Mouse (Mus musculus) forebrain, embryonic 11.5 days (tissue): Measurements from ENCODE around the gene Col4a3bp. TPM values are rescaled to one million over a fixed set of nuclear protein-coding genes. Genes with fewer than 3 reads are reported as not detected.

Source experiments
- ATAC-seq: fragments of 200-750 bp; cut with Nextera tagmentation; replicated peaks from 2 replicates; pipeline ENCODE4 v1.8.0; 2017; ENCODE audit warnings: moderate TSS enrichment; ENCODE audit not compliant: low FRiP score
- DNase-seq: peaks from one replicate; pipeline ENCODE4 v3.0.0-alpha.2; 2017; ENCODE audit warnings: low spot score
- H3K27ac ChIP-seq: fragments of 300-500 bp; sonication (generic); 2 replicates; pipeline ENCODE4 v1.5.1; 2014; ENCODE audit warnings: low read depth, low read length
- H3K27me3 ChIP-seq: fragments of 300-500 bp; sonication (generic); 2 replicates; pipeline ENCODE4 v1.6.1; 2014; ENCODE audit warnings: mild to moderate bottlenecking, low read length, mixed read lengths; ENCODE audit not compliant: control insufficient read depth, insufficient read depth
- H3K36me3 ChIP-seq: fragments of 300-500 bp; sonication (generic); 2 replicates; pipeline ENCODE4 v1.6.1; 2014; ENCODE audit warnings: mild to moderate bottlenecking, low read length, moderate library complexity, mixed read lengths; ENCODE audit not compliant: control insufficient read depth, insufficient read depth
- H3K4me1 ChIP-seq: fragments of 300-500 bp; sonication (generic); replicated peaks from 2 replicates; pipeline ENCODE4 v1.6.1; 2014; ENCODE audit warnings: low read length, mixed read lengths; ENCODE audit not compliant: control insufficient read depth, insufficient read depth
- H3K4me2 ChIP-seq: fragments of 300-500 bp; sonication (generic); 2 replicates; pipeline ENCODE4 v1.6.1; 2014; ENCODE audit warnings: low read depth, mild to moderate bottlenecking, low read length, moderate library complexity, mixed read lengths; ENCODE audit not compliant: severe bottlenecking
- H3K4me3 ChIP-seq: fragments of 300-500 bp; sonication (generic); 2 replicates; pipeline ENCODE4 v1.5.1; 2014; ENCODE audit warnings: low read depth, low read length
- H3K9ac ChIP-seq: fragments of 300-500 bp; sonication (generic); 2 replicates; pipeline ENCODE4 v1.6.1; 2014; ENCODE audit warnings: low read length
- H3K9me3 ChIP-seq: fragments of 300-500 bp; sonication (generic); 2 replicates; pipeline ENCODE4 v1.6.1; 2016; ENCODE audit warnings: low read length, mixed read lengths; ENCODE audit not compliant: control insufficient read depth
- WGBS: fragments of 180-500 bp; shearing (Covaris S2); extraction: QIAGEN DNeasy Blood & Tissue Kit; methylation state at CpG from one replicate; pipeline ENCODE4 v1.1.7; 2014; 5-methylcytosine and 5-hydroxymethylcytosine counted together
- polyA plus RNA-seq: library from polyadenylated mRNA; unstranded; fragments of >200 nt; fragmentation: Nextera tagmentation; extraction: Ambion mirVana; gene quantifications from 2 replicates; pipeline ENCODE4 v1.2.1, GENCODE M21; 2014

The Col4a3bp gene
- polyA plus RNA-seq, 1 experiment from 2014 or later: 8.0 TPM

DNA sequence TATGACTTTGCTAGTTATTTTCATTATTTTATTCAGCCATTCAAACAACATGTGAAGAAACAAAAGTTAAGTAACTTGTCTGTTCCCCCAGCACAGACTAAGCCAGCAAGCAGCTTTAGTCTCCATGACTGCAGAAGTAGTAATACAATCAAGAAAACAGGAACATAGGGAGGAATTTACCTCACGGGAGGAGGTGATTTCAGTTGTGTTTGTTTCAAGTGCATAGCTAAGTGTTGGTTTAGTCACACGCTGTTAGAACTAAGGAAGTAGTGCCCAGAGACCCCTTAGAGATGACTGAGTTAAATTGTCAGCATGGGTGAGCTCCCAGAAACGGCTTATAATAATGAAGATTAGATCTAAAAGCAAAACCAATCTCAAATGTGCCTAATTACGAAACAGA, 5.5 kb downstream of the Col4a3bp start:
- ATAC-seq: no peak
- no peaks in the 10 kb centered on the region for H3K4me1 ChIP-seq
- 71% methylated on average over 4 of the region's 4 CpGs for WGBS
- no peaks in the 10 kb centered on the region for H3K36me3 ChIP-seq
- no peaks in the 10 kb centered on the region for H3K27me3 ChIP-seq
- no peak for DNase-seq
- no peak overlapping the region for H3K4me3 ChIP-seq
- no peaks in the 10 kb centered on the region for H3K9me3 ChIP-seq
- H3K4me2 ChIP-seq: no peak overlapping the region
- no peak overlapping the region for H3K9ac ChIP-seq
- H3K27ac ChIP-seq: no peak overlapping the region

DNA sequence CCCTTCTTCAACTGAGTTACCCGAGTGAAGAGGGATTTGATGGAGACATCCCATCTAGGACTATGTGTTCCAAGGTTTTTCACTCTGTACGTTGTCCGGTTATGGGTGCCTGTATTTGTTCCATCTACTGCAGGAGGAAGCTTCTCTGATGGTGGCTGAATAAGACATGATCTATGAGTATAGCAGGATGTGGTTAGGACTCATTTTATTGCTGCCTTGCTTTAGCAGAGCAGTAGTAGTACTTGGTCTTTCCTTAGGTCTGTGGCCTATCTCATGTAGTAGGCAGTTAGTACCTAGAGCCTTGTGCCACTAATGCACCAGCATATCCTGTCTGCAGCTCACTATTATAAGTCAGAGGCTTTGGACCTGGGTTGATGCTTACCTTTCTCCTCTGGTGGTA, 12.7 kb downstream of the Col4a3bp start:
- Histone ChIP-seq H3K4me3 (no peak overlapping the region), H3K27me3 (no peaks in the 10 kb centered on the region), H3K4me2 (no peak overlapping the region), H3K4me1 (no peaks in the 10 kb centered on the region), H3K27ac (no peak overlapping the region), H3K9me3 (no peaks in the 10 kb centered on the region), H3K9ac (no peak overlapping the region), H3K36me3 (no peaks in the 10 kb centered on the region)
- 90% methylated on average over 3 of the region's 3 CpGs for WGBS
- ATAC-seq (no peak), DNase-seq (no peak)

DNA sequence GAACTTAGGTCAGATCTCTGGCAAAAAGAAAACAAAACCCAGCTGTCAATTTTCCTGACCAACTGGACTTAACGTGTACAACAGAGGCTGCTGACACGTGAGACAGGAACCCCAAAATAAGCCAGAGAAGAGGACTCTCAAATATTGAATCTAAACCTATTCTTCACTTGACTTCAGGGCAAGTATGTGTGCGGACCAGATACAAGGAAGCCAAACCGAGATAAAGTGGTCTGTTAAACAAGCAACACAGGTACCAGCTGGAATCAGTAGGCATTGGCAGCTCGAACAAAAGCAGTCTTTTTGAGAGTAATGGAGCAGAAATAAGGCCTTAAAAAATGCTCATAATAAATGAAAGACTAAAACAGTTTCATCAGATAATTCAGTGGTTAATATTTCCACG, 25.6 kb downstream of the Col4a3bp start:
- Histone ChIP-seq H3K9ac (no peak overlapping the region), H3K27me3 (no peaks in the 10 kb centered on the region), H3K4me1 (no peaks in the 10 kb centered on the region; the same call in 1 of the 2 replicates), H3K4me3 (no peak overlapping the region), H3K9me3 (no peaks in the 10 kb centered on the region), H3K4me2 (no peak overlapping the region), H3K36me3 (no peaks in the 10 kb centered on the region), H3K27ac (no peak overlapping the region)
- DNase-seq (no peak), ATAC-seq (no peak)
- WGBS: 52% methylated on average over 6 of the region's 6 CpGs

DNA sequence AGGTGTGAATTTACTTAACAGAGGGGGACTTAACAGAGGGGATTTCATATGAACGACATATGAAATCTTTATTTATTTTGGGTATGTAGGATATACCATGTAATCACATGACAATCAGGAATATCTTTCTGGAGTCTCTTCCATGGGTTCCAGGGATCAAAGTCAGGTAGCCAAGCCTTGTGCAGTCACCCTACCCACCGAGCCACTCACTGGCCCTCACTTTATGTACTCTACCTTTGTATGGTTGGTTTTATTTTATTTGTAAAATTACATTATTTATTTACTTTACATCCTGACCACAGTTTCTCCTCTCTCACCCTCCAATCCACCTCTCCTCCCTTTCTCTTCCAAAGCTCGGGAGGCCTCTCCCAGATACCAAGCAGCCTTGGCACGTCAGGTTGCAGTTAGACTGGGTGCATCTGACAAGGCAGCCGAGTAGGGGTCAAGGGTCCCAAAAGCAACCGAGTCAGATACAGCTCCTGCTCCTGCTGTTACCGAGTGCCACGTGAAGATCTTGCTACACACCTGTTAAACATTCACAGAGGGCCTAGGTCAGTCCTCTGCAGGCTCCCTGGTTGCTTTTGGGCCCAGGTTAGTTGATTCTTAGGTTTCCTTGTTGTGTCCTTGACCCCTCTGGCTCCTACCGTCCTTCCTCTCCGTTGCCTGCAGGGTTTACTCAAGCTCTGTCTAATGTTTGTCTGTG, 28.0 kb downstream of the Col4a3bp start:
- no peak overlapping the region for H3K9ac ChIP-seq
- no peak overlapping the region for H3K4me2 ChIP-seq
- 64% methylated on average over 10 of the region's 10 CpGs for WGBS
- H3K27ac ChIP-seq: no peak overlapping the region
- no peaks in the 10 kb centered on the region for H3K9me3 ChIP-seq
- no peak overlapping the region for H3K4me3 ChIP-seq
- H3K36me3 ChIP-seq: no peaks in the 10 kb centered on the region
- DNase-seq (no peak), ATAC-seq (no peak)
- H3K27me3 ChIP-seq: no peaks in the 10 kb centered on the region
- no peaks in the 10 kb centered on the region; the same call in 1 of the 2 replicates for H3K4me1 ChIP-seq

DNA sequence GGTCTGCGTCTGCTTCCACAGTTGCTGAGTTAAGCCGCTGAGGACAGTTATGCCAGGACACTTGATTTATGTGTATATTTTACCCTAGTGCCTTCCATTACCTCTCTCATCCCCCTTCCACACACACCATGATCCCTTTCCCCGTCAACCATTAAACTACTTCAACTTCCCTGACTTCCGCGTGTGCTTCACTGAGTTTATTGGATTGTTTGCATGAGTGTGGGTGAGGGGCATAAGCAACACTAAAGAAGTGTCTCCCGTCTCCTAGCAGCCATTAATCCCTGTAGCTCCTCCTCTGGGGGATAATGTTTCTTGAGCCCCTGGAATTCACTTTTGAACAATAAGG, 28.6 kb downstream of the Col4a3bp start:
- no peak for DNase-seq
- ATAC-seq: no peak
- WGBS: 43% methylated on average over 6 of the region's 6 CpGs
- Histone ChIP-seq H3K4me2 (no peak overlapping the region), H3K27ac (no peak overlapping the region), H3K4me3 (no peak overlapping the region), H3K9me3 (no peaks in the 10 kb centered on the region), H3K27me3 (no peaks in the 10 kb centered on the region), H3K36me3 (no peaks in the 10 kb centered on the region), H3K9ac (no peak overlapping the region), H3K4me1 (no peaks in the 10 kb centered on the region; the same call in 1 of the 2 replicates)

DNA sequence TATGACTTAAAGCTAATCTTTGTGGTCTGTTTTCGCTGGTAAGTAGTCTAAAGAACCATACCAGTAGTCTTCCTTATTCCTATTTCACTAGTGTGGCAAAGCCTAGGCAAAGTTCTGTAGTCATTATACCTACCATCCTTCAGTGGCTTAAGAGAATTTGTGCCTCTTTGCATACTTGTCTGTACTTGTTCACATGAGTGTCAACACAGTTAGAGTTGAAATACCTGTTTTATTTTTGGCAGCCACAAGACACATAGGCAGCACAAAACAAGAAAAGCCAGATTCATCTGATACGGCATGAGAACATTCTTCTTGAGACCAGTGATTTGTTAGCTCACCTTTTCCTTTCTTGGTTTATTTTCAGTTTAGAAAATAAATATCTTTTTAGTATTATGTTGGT, 31.8 kb downstream of the Col4a3bp start:
- H3K27ac ChIP-seq: no peak overlapping the region
- no peaks in the 10 kb centered on the region for H3K36me3 ChIP-seq
- no peaks in the 10 kb centered on the region for H3K27me3 ChIP-seq
- no peak overlapping the region for H3K4me3 ChIP-seq
- no peak overlapping the region for H3K4me2 ChIP-seq
- no peaks in the 10 kb centered on the region; the same call in 1 of the 2 replicates for H3K4me1 ChIP-seq
- ATAC-seq (no peak), DNase-seq (no peak)
- WGBS: 88% methylated on average over 2 of the region's 2 CpGs
- H3K9ac ChIP-seq: no peak overlapping the region
- no peaks in the 10 kb centered on the region for H3K9me3 ChIP-seq

DNA sequence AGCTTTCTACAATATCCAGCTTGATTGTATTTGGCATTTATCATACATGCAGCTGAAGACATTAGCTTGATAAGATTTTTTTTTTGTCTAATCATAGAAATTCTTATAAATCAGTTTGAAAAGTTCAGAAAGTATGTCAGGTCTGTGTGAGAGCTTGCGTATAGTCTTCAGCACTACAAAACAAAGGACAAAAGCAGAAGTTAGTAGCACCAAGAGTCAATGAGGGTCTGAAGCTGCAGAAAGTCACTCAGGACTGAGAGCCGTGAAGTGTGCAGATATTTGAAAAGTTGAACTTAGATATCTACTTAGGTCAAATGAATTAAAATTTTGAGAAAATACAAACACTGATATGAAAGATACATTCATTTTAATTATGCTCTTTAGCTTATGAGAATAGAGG, 36.7 kb downstream of the Col4a3bp start:
- Histone ChIP-seq H3K27ac (no peak overlapping the region), H3K9me3 (no peaks in the 10 kb centered on the region), H3K4me3 (no peak overlapping the region), H3K4me1 (no peaks in the 10 kb centered on the region), H3K4me2 (no peak overlapping the region), H3K27me3 (no peaks in the 10 kb centered on the region), H3K9ac (no peak overlapping the region), H3K36me3 (no peaks in the 10 kb centered on the region)
- no peak for ATAC-seq
- 75% methylated on average over 2 of the region's 2 CpGs for WGBS
- DNase-seq: no peak

DNA sequence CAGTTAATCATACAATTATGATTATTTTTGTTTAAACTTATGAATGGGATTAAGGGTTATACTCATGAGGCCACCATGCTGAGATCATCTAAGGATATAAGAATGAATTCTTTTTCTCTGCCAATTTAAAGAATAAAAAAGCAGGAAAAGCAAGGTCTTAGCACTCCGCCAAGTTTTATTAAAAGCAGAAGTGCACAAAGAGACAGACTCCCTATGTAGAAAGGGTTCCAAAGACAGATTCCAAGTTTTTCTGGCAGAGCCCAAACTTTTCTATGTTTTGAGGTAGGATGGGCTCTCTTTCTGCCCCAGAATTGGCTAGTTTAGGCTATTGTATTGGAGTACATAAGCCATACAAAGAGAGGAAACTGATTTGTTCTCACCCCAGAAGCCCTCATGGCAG, 37.6 kb downstream of the Col4a3bp start:
- H3K27ac ChIP-seq: no peak overlapping the region
- no peak for ATAC-seq
- WGBS: 54% methylated on average over 1 of the region's 1 CpGs

DNA sequence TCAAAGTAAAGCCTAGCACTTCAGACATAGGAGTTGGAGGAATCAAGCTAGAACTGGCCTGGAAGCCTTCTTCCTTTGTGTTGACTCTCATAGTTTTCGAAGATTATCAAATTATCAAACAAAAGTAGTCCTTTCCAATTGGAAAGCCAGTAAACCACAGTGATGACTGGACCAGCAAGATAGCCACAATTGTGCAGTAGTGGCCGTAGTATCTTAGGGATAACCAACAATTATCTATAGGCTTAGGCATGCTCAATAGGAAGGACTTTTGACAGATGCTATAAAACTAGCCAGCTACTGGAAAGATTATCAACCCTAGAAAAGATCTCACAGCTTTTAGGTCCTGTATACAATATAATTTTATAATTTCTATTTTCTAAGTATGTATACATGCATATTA, 41.8 kb downstream of the Col4a3bp start:
- H3K27ac ChIP-seq: no peak overlapping the region
- no peak for ATAC-seq
- H3K36me3 ChIP-seq: no peaks in the 10 kb centered on the region
- H3K9ac ChIP-seq: no peak overlapping the region
- no peaks in the 10 kb centered on the region for H3K27me3 ChIP-seq
- WGBS: 90% methylated on average over 2 of the region's 2 CpGs
- H3K4me2 ChIP-seq: no peak overlapping the region
- no peaks in the 10 kb centered on the region for H3K4me1 ChIP-seq
- H3K9me3 ChIP-seq: no peaks in the 10 kb centered on the region
- no peak overlapping the region for H3K4me3 ChIP-seq
- DNase-seq: no peak

More for the DNA sequence above, 37.6 kb downstream of the Col4a3bp start:
- no peaks in the 10 kb centered on the region for H3K27me3 ChIP-seq
- H3K9me3 ChIP-seq: no peaks in the 10 kb centered on the region
- no peaks in the 10 kb centered on the region for H3K36me3 ChIP-seq
- no peak for DNase-seq
- no peak overlapping the region for H3K4me3 ChIP-seq
- H3K4me1 ChIP-seq: no peaks in the 10 kb centered on the region
- no peak overlapping the region for H3K9ac ChIP-seq
- no peak overlapping the region for H3K4me2 ChIP-seq
